Mouse (Mus musculus) lung, postnatal 0 days (tissue): ENCODE results near the gene Ctc1. TPM values are rescaled to one million over a fixed set of nuclear protein-coding genes. Genes with fewer than 3 reads are reported as not detected.

Experiments used
- ATAC-seq: fragments of 200-750 bp; cut with Nextera tagmentation; 2 replicates; pipeline ENCODE4 v1.8.0; 2017; ENCODE audit warnings: moderate library complexity
- DNase-seq: peaks from one replicate; pipeline ENCODE4 v3.0.0-alpha.2; 2016; ENCODE audit warnings: low spot score
- H3K27ac ChIP-seq: fragments of 300-500 bp; sonication (generic); 2 replicates; pipeline ENCODE4 v1.5.1; 2014; ENCODE audit warnings: antibody characterized with exemption, mild to moderate bottlenecking, low read length, mixed read lengths
- H3K27me3 ChIP-seq: fragments of 300-500 bp; sonication (generic); replicated peaks from 2 replicates; pipeline ENCODE4 v1.6.1; 2014; ENCODE audit warnings: low read length, mixed read lengths; ENCODE audit not compliant: insufficient read depth
- H3K36me3 ChIP-seq: fragments of 300-500 bp; sonication (generic); 2 replicates; pipeline ENCODE4 v1.6.1; 2014; ENCODE audit warnings: low read length, mixed read lengths; ENCODE audit not compliant: insufficient read depth
- H3K4me1 ChIP-seq: fragments of 300-500 bp; sonication (generic); 2 replicates; pipeline ENCODE4 v1.6.1; 2014; ENCODE audit warnings: antibody characterized with exemption, low read depth, low read length, mixed read lengths; ENCODE audit not compliant: insufficient read depth
- H3K4me2 ChIP-seq: fragments of 300-500 bp; sonication (generic); replicated peaks from 2 replicates; pipeline ENCODE4 v1.6.1; 2014; ENCODE audit warnings: low read depth, mild to moderate bottlenecking, low read length, moderate library complexity, mixed read lengths
- H3K4me3 ChIP-seq: fragments of 300-500 bp; sonication (generic); 2 replicates; pipeline ENCODE4 v1.5.1; 2014; ENCODE audit warnings: low read depth, low read length
- H3K9ac ChIP-seq: fragments of 300-500 bp; sonication (generic); replicated peaks from 2 replicates; pipeline ENCODE4 v1.6.1; 2014; ENCODE audit warnings: low read depth, mild to moderate bottlenecking
- H3K9me3 ChIP-seq: fragments of 300-500 bp; sonication (generic); 2 replicates; pipeline ENCODE4 v1.6.1; 2016; ENCODE audit warnings: low read length, mixed read lengths
- CTCF ChIP-seq: IDR thresholded peaks from 2 replicates; pipeline ENCODE4 v1.5.1; 2016; ENCODE audit warnings: antibody characterized with exemption, mild to moderate bottlenecking
- EP300 ChIP-seq: IDR thresholded peaks from 2 replicates; pipeline ENCODE4 v1.6.1; 2016; ENCODE audit warnings: antibody characterized with exemption, mild to moderate bottlenecking, control low read depth
- WGBS: fragments of 180-500 bp; shearing (Covaris S2); extraction: QIAGEN DNeasy Blood & Tissue Kit; methylation state at CpG from one replicate; pipeline ENCODE4 v1.1.7; 2014; 5-methylcytosine and 5-hydroxymethylcytosine counted together
- polyA plus RNA-seq: library from polyadenylated mRNA; unstranded; fragments of >200 nt; fragmentation: Nextera tagmentation; extraction: Ambion mirVana; gene quantifications from 2 replicates; pipeline ENCODE4 v1.2.1, GENCODE M21; 2015

Gene Ctc1
- polyA plus RNA-seq, 1 experiment from 2014 or later, result 12.3 TPM

- DNase-seq (peak; percentile 96), ATAC-seq (peak; percentile 76)
- H3K27ac ChIP-seq, result peak overlapping the region; percentile 76
- 3% methylated on average over 18 of the region's 18 CpGs for WGBS
- no peaks in the 10 kb centered on the region for H3K9me3 ChIP-seq
- H3K4me1 ChIP-seq, result peaks cover 5% of the 10 kb centered on the region; the same call in 1 of the 2 replicates
- H3K4me3 ChIP-seq, result peak overlapping the region; percentile 51
- peak overlapping the region; percentile 78 for H3K4me2 ChIP-seq
- TF ChIP-seq CTCF (no peak), EP300 (0 out of 2 replicates have a peak, but pooled peaks have one; percentile 9)
- H3K36me3 ChIP-seq, result no peaks in the 10 kb centered on the region
- no peaks in the 10 kb centered on the region for H3K27me3 ChIP-seq
- peak overlapping the region; percentile 40 for H3K9ac ChIP-seq
Observed at GRCm38 (mm10) chr11:69012071-69012601, 3.6 kb upstream of the Ctc1 start.

GRCm38 (mm10) chr11:69016755-69017154, 1.0 kb downstream of the Ctc1 start:
- DNase-seq (no peak), ATAC-seq (no peak)
- H3K9me3 ChIP-seq, result no peaks in the 10 kb centered on the region
- no peaks in the 10 kb centered on the region for H3K36me3 ChIP-seq
- peak overlapping the region; percentile 52 for H3K4me3 ChIP-seq
- H3K4me2 ChIP-seq, result peak overlapping the region; percentile 66
- 51% methylated on average over 3 of the region's 3 CpGs for WGBS
- no peak overlapping the region for H3K27ac ChIP-seq
- H3K27me3 ChIP-seq, result no peaks in the 10 kb centered on the region
- peaks cover 5% of the 10 kb centered on the region; the same call in 1 of the 2 replicates for H3K4me1 ChIP-seq
- TF ChIP-seq EP300, result no peak
- H3K9ac ChIP-seq, result peak overlapping the region; percentile 63; the same call in 1 of the 2 replicates

GRCm38 (mm10) chr11:69020691-69021090, 5.0 kb downstream of the Ctc1 start:
- H3K4me3 ChIP-seq, result no peak overlapping the region
- no peaks in the 10 kb centered on the region for H3K9me3 ChIP-seq
- H3K4me1 ChIP-seq, result peaks cover 5% of the 10 kb centered on the region; the same call in 1 of the 2 replicates
- H3K27ac ChIP-seq, result no peak overlapping the region
- ATAC-seq (no peak), DNase-seq (no peak)
- TF ChIP-seq CTCF (no peak), EP300 (no peak)
- H3K27me3 ChIP-seq, result no peaks in the 10 kb centered on the region
- no peak overlapping the region for H3K4me2 ChIP-seq
- H3K9ac ChIP-seq, result no peak overlapping the region
- H3K36me3 ChIP-seq, result peaks cover 18% of the 10 kb centered on the region; the same call in 1 of the 2 replicates

DNA sequence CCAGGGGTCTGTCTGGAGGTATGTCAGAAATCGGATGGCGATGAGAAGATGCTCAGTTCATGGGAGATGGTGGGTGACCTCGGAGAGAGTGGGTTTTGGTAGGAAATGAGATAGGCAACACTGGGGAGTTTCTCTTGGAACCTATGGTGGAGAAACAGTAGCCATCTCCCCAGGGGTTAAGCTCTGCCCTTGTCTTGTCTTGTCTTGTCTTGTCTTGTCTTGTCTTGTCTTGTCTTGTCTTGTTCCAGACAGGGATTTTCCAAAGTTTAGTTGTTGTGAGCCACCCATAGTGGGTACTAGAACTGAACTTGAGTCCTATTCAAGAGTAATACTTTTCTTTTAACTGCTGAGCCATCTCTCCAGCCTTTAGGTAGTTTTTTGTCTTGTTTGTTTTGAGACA, 10.9 kb downstream of the Ctc1 start:
- no peaks in the 10 kb centered on the region for H3K4me1 ChIP-seq
- H3K9me3 ChIP-seq, result no peaks in the 10 kb centered on the region
- peaks cover 35% of the 10 kb centered on the region; the same call in 1 of the 2 replicates for H3K36me3 ChIP-seq
- H3K4me2 ChIP-seq, result no peak overlapping the region
- ATAC-seq (no peak), DNase-seq (no peak)
- H3K27me3 ChIP-seq, result no peaks in the 10 kb centered on the region
- no peak overlapping the region for H3K9ac ChIP-seq
- no peak for TF ChIP-seq EP300
- TF ChIP-seq CTCF, result no peak
- no peak overlapping the region for H3K27ac ChIP-seq
- H3K4me3 ChIP-seq, result no peak overlapping the region
- WGBS, result 84% methylated on average over 3 of the region's 3 CpGs

GRCm38 (mm10) chr11:69028805-69029204, 13.1 kb downstream of the Ctc1 start:
- ATAC-seq (no peak), DNase-seq (no peak)
- 76% methylated on average over 2 of the region's 2 CpGs for WGBS
- TF ChIP-seq CTCF (peak; percentile 48), EP300 (no peak)
- H3K9me3 ChIP-seq, result no peaks in the 10 kb centered on the region
- H3K4me3 ChIP-seq, result no peak overlapping the region
- no peak overlapping the region for H3K9ac ChIP-seq
- H3K27ac ChIP-seq, result no peak overlapping the region
- no peak overlapping the region for H3K4me2 ChIP-seq
- peaks cover 22% of the 10 kb centered on the region; the same call in 1 of the 2 replicates for H3K36me3 ChIP-seq
- H3K27me3 ChIP-seq, result no peaks in the 10 kb centered on the region
- no peaks in the 10 kb centered on the region for H3K4me1 ChIP-seq

GRCm38 (mm10) chr11:69033552-69033951, 17.8 kb downstream of the Ctc1 start:
- Histone ChIP-seq H3K9ac (no peak overlapping the region), H3K4me1 (no peaks in the 10 kb centered on the region; the same call in 1 of the 2 replicates), H3K9me3 (no peaks in the 10 kb centered on the region), H3K36me3 (peaks cover 8% of the 10 kb centered on the region; the same call in 1 of the 2 replicates), H3K27ac (no peak overlapping the region; the same call in 1 of the 2 replicates), H3K4me3 (no peak overlapping the region), H3K4me2 (no peak overlapping the region), H3K27me3 (no peaks in the 10 kb centered on the region)
- no peak for TF ChIP-seq EP300
- no peak for TF ChIP-seq CTCF
- ATAC-seq (no peak), DNase-seq (no peak)
- WGBS, result 57% methylated on average over 9 of the region's 9 CpGs
